Mouse (Mus musculus): Measurements from ENCODE around the gene Vgll3.

- TF ChIP-seq MXI1 (IDR thresholded peaks at IDR 0.05; ENCODE audit: low read depth, low read length), result no peak
- no peak for TF ChIP-seq POLR2A (IDR thresholded peaks at IDR 0.05; ENCODE audit: control insufficient read depth in 1 of 2, insufficient read depth in 1 of 2, low read depth in 1 of 2, low read length in 2 of 2, poor library complexity in 1 of 2)
- no peak for TF ChIP-seq USF1 (IDR thresholded peaks at IDR 0.05; ENCODE audit: low read depth, low read length)
- TF ChIP-seq E2F4 (IDR thresholded peaks at IDR 0.05; ENCODE audit: borderline replicate concordance, low read depth, low read length), result no peak
- TF ChIP-seq CTCF (IDR thresholded peaks at IDR 0.05 in 2 of 3, conservative IDR thresholded peaks at IDR 0.05 in 1 of 3; ENCODE audit: control insufficient read depth in 1 of 3, insufficient read depth in 1 of 3, low read depth in 2 of 3, low read length in 3 of 3, poor library complexity in 1 of 3, severe bottlenecking in 1 of 3), result no peak
- TF ChIP-seq GATA1 (IDR thresholded peaks at IDR 0.05; ENCODE audit: low read depth, low read length), result no peak
- no peak for TF ChIP-seq UBTF (IDR thresholded peaks at IDR 0.05; ENCODE audit: borderline replicate concordance, insufficient read depth, low read depth, low read length)
- no peak for TF ChIP-seq POLR2AphosphoS2 (IDR thresholded peaks at IDR 0.05; ENCODE audit: low read length)
Observed at GRCm38 (mm10) chr16:65829096-65829495, 14.0 kb downstream of the Vgll3 start.

Measured in MEL (cell line).